Mouse (Mus musculus) kidney, embryonic 14.5 days (tissue): ENCODE data around the gene Crybg1. TPM values are rescaled to one million over a fixed set of nuclear protein-coding genes. Genes with fewer than 3 reads are reported as not detected.

Experiments used
- ATAC-seq: fragments of 200-750 bp; cut with Nextera tagmentation; 2 replicates; pipeline ENCODE4 v1.8.0; 2017; ENCODE audit warnings: moderate number of reproducible peaks, mild to moderate bottlenecking, moderate TSS enrichment, moderate library complexity; ENCODE audit not compliant: low FRiP score, low TSS enrichment
- H3K27ac ChIP-seq: fragments of 300-500 bp; sonication (generic); 2 replicates; pipeline ENCODE4 v1.5.1; 2014; ENCODE audit warnings: low read depth, mild to moderate bottlenecking, low read length, moderate library complexity, mixed read lengths
- H3K27me3 ChIP-seq: fragments of 300-500 bp; sonication (generic); 2 replicates; pipeline ENCODE4 v1.6.1; 2014; ENCODE audit warnings: mild to moderate bottlenecking, low read length; ENCODE audit not compliant: control insufficient read depth, insufficient read depth
- H3K36me3 ChIP-seq: fragments of 300-500 bp; sonication (generic); 2 replicates; pipeline ENCODE4 v1.6.1; 2014; ENCODE audit warnings: low read length, mixed read lengths; ENCODE audit not compliant: control insufficient read depth, insufficient read depth
- H3K4me1 ChIP-seq: fragments of 300-500 bp; sonication (generic); 2 replicates; pipeline ENCODE4 v1.6.1; 2014; ENCODE audit warnings: low read length, mixed read lengths; ENCODE audit not compliant: control insufficient read depth, insufficient read depth
- H3K4me2 ChIP-seq: fragments of 300-500 bp; sonication (generic); replicated peaks from 2 replicates; pipeline ENCODE4 v1.6.1; 2014; ENCODE audit warnings: low read depth, mild to moderate bottlenecking, low read length
- H3K4me3 ChIP-seq: fragments of 300-500 bp; sonication (generic); 2 replicates; pipeline ENCODE4 v1.5.1; 2014; ENCODE audit warnings: mild to moderate bottlenecking, low read length
- H3K9ac ChIP-seq: fragments of 300-500 bp; sonication (generic); 2 replicates; pipeline ENCODE4 v1.6.1; 2014; ENCODE audit warnings: low read depth, mild to moderate bottlenecking, low read length, moderate library complexity
- H3K9me3 ChIP-seq: fragments of 300-500 bp; sonication (generic); 2 replicates; pipeline ENCODE4 v1.6.1; 2016; ENCODE audit warnings: low read length; ENCODE audit not compliant: control insufficient read depth
- whole genome bisulfite sequencing: fragments of 180-500 bp; shearing (Covaris S2); extraction: QIAGEN DNeasy Blood & Tissue Kit; methylation state at CpG from one replicate; pipeline ENCODE4 v1.1.7; 2014; 5-methylcytosine and 5-hydroxymethylcytosine counted together
- polyA plus RNA-seq: library from polyadenylated mRNA; unstranded; fragments of >200 nt; fragmentation: Nextera tagmentation; extraction: Ambion mirVana; gene quantifications from 2 replicates; pipeline ENCODE4 v1.2.1, GENCODE M21; 2014

The Crybg1 gene
- polyA plus RNA-seq, 1 experiment from 2014 or later = 5.0 TPM

DNA sequence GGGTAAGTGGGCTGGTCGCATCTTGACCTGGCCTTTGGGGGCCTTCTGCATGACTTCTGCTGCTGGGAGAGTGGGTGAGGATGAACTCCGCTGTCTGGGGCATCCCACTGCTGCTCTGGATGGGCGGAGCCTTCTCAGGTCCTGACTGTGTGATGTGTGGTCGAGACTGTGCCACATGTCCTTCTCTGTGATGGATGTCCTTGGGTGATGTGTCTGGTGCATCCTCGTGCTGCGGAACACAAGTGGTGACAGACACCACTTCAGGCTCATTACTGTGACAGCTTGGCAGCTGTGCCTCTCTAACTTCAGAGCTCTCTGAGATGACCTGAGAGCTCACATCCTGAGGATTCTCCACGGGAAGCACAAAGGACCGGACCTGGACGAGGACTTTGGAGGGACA lies 150.6 kb downstream of the Crybg1 start:
- Histone ChIP-seq H3K4me3 (no peak overlapping the region), H3K36me3 (no peaks in the 10 kb centered on the region), H3K4me1 (no peaks in the 10 kb centered on the region), H3K27me3 (peaks cover 10% of the 10 kb centered on the region), H3K9me3 (no peaks in the 10 kb centered on the region), H3K27ac (no peak overlapping the region), H3K9ac (no peak overlapping the region), H3K4me2 (no peak overlapping the region)
- WGBS = 65% methylated on average over 9 of the region's 9 CpGs
- ATAC-seq = no peak

DNA sequence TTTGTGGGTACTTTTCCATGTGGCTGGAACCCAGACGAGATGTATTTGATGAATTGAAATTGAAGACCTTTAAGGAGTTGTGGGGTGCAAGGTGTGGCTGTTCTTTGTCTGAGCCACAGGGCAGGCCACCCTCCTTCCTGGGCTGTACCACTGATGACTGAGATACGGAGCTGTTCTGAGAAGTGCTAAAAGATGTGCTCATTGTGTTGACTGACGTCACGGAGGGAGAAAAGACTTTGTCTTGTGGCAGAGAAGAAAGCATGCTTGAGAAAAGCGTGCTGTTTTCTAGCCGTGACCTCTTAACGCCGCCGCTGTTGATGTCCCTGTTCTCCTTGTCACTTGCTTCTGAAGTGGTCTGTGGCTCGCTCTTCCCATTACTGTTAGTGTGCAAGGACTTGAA lies 151.4 kb downstream of the Crybg1 start:
- Histone ChIP-seq H3K4me2 (no peak overlapping the region), H3K4me3 (no peak overlapping the region), H3K27me3 (peaks cover 4% of the 10 kb centered on the region; the same call in 1 of the 2 replicates), H3K27ac (no peak overlapping the region), H3K9ac (no peak overlapping the region), H3K36me3 (no peaks in the 10 kb centered on the region), H3K9me3 (no peaks in the 10 kb centered on the region), H3K4me1 (no peaks in the 10 kb centered on the region)
- 86% methylated on average over 10 of the region's 10 CpGs for WGBS
- ATAC-seq = no peak

DNA sequence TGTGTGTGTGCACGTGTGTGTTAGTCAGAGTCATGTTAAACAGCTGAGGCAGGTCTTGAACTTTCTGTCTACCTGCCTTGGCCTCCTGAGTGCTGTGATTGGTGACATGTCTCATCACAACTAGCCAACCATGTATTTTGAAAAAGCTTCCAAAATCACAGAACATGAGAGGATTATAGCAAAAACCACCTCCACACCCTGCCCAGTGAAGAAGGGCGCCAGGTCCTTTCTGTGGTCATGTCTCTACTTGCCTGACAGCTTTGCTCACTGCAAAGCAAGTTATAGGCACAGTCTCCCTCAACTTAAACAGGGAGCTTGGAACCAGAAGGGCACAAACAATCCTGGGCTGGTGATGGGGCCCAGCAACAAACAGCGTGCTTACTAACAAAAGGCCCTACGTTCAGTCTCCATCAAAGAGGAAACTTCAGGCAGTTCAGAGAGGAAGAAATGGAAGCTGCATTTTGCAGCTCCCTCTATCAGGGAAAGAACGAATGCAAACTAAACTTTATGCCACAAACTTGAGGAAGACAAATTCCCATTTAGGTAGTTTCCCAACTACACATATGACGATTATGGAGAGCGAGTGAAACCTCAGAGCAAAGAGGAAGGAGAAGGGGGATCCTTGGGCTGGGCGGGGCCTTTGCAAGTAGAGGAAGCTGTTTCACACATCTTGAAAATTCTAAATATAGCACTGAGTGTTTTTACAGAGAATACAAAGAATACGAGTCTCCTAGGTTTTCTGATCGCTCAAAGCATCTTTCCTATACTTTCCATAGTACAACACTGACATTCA lies 152.6 kb downstream of the Crybg1 start:
- no peaks in the 10 kb centered on the region for H3K4me1 ChIP-seq
- WGBS = 79% methylated on average over 10 of the region's 10 CpGs
- no peak overlapping the region for H3K4me2 ChIP-seq
- no peak overlapping the region for H3K9ac ChIP-seq
- H3K27me3 ChIP-seq = no peaks in the 10 kb centered on the region
- no peaks in the 10 kb centered on the region for H3K36me3 ChIP-seq
- H3K9me3 ChIP-seq = no peaks in the 10 kb centered on the region
- no peak overlapping the region for H3K27ac ChIP-seq
- no peak for ATAC-seq
- no peak overlapping the region for H3K4me3 ChIP-seq

DNA sequence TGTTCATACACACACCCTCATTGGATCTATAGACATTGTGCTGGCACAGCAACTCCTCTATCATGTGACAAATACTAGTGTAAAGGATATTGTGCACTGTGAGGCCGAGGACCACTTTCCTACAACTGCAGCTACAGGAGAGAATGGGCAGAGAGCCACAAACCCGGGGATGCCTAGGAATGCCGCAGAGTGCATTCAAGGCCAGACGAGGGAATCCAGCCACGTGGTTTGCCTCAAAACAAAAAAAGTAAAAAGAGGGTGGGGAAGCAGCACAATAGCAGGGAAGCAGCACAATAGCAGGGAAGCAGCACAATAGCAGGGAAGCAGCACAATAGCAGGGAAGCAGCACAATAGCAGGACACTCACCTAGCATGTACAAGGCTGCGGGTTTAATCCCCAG lies 155.5 kb downstream of the Crybg1 start:
- H3K4me3 ChIP-seq = no peak overlapping the region
- no peak overlapping the region for H3K27ac ChIP-seq
- H3K36me3 ChIP-seq = no peaks in the 10 kb centered on the region
- no peak overlapping the region for H3K4me2 ChIP-seq
- H3K4me1 ChIP-seq = no peaks in the 10 kb centered on the region
- no peaks in the 10 kb centered on the region for H3K27me3 ChIP-seq
- no peak for ATAC-seq
- no peaks in the 10 kb centered on the region for H3K9me3 ChIP-seq
- WGBS = 56% methylated on average over 6 of the region's 6 CpGs
- H3K9ac ChIP-seq = no peak overlapping the region

DNA sequence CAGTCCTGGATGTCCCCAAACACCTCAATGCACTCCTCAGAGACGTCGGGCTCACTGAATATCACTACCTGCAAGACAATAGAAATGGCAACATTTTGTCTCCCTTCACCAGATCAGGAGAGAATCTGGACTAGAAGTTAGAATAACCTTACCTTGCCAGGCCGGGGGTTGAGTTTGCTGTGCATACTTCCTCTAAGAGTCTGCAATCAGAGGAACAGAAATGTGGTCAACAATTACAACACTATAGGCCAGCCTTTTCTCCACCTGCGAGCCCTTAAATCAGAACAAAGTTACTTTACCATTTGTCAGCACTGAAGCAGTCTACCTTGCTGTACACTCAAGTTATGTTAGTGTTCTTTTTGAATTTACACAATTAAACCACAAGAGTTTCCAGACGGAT lies 156.1 kb downstream of the Crybg1 start:
- no peak for ATAC-seq
- no peak overlapping the region for H3K4me2 ChIP-seq
- WGBS = 89% methylated on average over 5 of the region's 5 CpGs
- H3K27me3 ChIP-seq = no peaks in the 10 kb centered on the region
- H3K4me3 ChIP-seq = no peak overlapping the region
- no peaks in the 10 kb centered on the region for H3K36me3 ChIP-seq
- H3K27ac ChIP-seq = no peak overlapping the region
- H3K9me3 ChIP-seq = no peaks in the 10 kb centered on the region
- H3K4me1 ChIP-seq = no peaks in the 10 kb centered on the region
- H3K9ac ChIP-seq = no peak overlapping the region

DNA sequence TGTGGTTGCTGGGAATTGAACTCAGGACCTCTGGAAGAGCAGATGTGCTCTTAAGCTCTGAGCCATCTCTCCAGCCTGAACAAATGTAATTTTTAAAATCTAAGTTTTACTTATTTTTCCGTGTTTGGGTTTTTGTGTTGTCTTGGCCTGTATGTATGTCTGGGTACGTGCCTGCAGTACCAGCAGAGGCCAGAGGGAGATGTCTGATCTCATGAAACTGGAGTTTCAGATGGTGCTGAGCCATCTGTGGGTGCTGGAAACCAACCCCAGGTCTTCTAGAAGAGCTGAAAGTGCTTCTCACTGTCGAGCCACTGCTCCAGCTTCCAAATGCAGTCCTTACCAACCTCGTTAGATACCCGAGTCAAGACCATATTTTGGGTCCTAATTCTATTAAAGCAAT lies 157.4 kb downstream of the Crybg1 start:
- H3K4me3 ChIP-seq = no peak overlapping the region
- H3K27me3 ChIP-seq = no peaks in the 10 kb centered on the region
- WGBS = 92% methylated on average over 5 of the region's 5 CpGs
- no peak overlapping the region for H3K27ac ChIP-seq
- ATAC-seq = no peak
- H3K4me1 ChIP-seq = no peaks in the 10 kb centered on the region
- no peaks in the 10 kb centered on the region for H3K36me3 ChIP-seq
- H3K9me3 ChIP-seq = no peaks in the 10 kb centered on the region
- no peak overlapping the region for H3K9ac ChIP-seq
- no peak overlapping the region for H3K4me2 ChIP-seq

DNA sequence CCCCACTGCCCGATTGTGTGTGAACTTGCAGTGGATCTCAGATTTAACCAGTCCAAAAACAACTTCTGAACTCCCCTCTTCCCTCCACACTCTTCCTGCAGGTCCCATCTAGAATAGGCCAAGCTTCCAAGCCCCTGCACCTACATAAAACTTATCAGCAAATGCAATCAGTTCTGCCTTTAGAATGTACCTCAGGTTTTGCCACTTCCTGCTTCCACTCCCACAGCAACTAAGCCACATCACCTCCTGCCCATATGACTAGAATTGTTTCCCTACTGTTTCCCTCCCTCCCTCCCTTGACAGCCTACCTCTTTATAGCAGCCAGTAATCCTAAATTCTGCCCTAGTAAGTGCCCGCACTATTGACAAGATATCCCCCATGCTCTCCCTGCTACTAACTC lies 164.8 kb downstream of the Crybg1 start:
- H3K27me3 ChIP-seq = no peaks in the 10 kb centered on the region
- H3K27ac ChIP-seq = no peak overlapping the region
- no peaks in the 10 kb centered on the region for H3K36me3 ChIP-seq
- H3K9me3 ChIP-seq = no peaks in the 10 kb centered on the region
- no peak for ATAC-seq
- no peak overlapping the region for H3K4me3 ChIP-seq
- 83% methylated on average over 2 of the region's 2 CpGs for WGBS
- H3K4me2 ChIP-seq = no peak overlapping the region
- H3K9ac ChIP-seq = no peak overlapping the region
- H3K4me1 ChIP-seq = no peaks in the 10 kb centered on the region

DNA sequence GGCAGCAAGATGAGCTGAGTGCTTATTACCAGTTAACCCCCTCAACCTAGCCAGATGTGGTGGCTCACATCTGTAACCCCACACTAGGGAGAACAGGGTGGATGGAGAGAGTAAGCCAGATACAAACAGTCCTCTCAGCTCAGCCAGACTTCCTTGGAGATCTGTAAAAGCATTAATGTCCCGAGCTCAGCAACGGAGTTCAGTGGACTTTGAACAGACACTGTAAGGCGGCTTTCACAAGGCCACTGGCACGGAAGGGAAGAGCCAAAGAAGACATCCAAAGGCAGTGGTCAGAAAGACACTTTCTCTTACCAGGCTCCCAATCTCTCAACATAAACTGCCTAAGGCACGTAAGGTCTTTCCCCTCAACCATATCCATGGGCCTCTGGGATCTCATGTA lies 165.4 kb downstream of the Crybg1 start:
- Histone ChIP-seq H3K4me2 (no peak overlapping the region), H3K27me3 (no peaks in the 10 kb centered on the region), H3K4me1 (no peaks in the 10 kb centered on the region), H3K4me3 (no peak overlapping the region), H3K27ac (no peak overlapping the region), H3K36me3 (no peaks in the 10 kb centered on the region), H3K9ac (no peak overlapping the region), H3K9me3 (no peaks in the 10 kb centered on the region)
- WGBS = 77% methylated on average over 5 of the region's 5 CpGs
- no peak for ATAC-seq

DNA sequence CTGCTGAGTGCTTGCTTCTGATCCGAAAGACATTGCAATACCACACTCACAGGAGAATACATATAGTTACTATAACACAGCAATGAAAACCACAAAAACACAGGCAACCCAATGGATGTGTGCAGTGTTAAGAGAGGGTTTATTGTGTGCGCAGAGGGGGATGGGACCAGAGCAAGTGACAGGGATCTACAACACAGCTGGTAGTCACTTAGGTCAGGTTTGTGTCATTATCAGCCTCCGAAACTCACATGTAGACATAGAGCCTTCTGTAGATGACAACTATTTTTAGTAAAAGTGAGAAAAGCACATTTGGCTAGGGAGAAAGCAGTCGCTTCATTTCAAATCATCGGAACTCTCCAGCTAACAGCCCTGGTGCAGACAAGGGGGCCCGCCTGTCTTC lies 166.2 kb downstream of the Crybg1 start:
- no peak for ATAC-seq
- Histone ChIP-seq H3K4me2 (no peak overlapping the region), H3K9ac (no peak overlapping the region), H3K27ac (no peak overlapping the region), H3K4me1 (no peaks in the 10 kb centered on the region), H3K4me3 (no peak overlapping the region), H3K9me3 (no peaks in the 10 kb centered on the region), H3K36me3 (no peaks in the 10 kb centered on the region), H3K27me3 (no peaks in the 10 kb centered on the region)
- 93% methylated on average over 6 of the region's 6 CpGs for WGBS
